Mouse (Mus musculus): ENCODE measurements around the gene Ift57.

Gene Ift57

DNA sequence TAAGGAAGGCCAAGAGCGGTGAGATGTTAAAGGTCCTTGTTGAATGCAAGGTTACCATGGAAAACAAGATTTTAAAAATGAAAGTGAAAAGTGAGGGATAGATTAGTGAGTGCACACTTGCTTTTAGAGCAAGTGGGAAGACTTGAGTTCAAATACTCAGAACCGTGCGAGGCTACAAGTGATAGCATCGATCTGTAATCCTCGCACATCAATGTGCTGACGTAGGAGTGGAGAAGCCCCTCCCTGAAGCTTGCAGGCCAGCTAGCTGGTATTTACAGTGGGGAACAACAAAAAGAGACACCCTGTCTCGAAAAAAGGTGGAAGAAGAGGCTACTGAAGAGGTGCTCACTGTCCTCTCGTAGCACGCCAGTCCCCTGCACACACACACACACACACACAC, 94.6 kb downstream of the Ift57 start:
- no peak for DNase-seq (ENCODE audit: low spot score)

DNA sequence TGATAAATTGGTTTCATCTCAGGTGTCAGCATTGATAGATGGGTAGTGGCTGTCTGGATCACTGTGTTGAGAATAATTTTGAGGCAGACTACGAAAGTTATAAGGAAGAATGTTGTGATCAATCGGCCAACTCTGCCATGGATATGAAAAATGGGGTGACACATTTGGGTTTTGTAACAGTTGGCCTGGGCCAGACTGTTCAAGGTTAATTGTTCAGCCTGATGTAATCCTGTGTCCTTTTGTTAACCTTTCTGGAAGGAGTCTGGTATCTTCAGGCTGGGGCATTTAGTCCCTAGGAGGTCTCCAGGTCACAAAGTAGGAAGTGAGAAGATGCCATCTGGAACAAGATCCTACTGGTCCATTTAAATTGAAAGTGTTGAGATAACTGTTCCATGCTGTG, 97.2 kb downstream of the Ift57 start:
- no peak for DNase-seq (ENCODE audit: low spot score)

DNA sequence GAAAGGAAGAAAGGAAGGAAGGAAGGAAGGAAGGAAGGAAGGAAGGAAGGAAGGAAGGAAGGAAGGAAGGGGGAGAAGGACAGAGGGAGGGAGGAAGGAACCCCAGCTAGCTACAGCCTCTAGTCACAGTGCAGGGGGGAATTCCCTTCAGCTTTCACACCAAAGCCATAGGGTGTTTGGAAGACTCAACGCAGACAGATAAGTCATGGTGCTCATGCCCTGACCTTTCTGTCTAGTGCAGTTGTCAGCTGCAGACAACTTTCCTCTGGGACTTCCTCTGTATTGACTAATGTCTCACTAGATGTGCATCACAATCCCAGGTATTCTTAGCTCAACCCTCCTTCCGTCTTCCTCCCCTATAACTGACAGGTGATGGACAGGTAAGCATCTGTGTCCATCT, 97.9 kb downstream of the Ift57 start:
- DNase-seq (ENCODE audit: low spot score): no peak

DNA sequence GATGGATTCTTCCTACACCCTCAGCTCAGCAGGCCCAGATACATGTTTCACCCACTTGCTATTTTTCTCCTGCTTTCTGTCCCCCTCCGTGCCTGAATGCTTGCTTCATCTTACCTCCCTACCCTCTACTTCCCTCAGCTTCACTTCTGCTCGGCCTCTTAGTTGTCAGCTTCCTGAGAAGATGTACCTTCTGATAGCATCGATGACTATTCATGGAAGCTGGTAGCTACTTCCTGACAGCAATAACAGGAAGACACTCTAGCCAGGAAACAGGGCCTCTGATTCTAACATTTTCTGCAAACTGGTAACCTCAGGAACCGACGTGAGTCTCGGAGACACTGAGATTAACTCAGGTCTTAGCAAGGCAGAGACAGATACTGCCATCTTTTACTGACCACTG, 99.8 kb downstream of the Ift57 start:
- no peak for DNase-seq (ENCODE audit: low spot score)

DNA sequence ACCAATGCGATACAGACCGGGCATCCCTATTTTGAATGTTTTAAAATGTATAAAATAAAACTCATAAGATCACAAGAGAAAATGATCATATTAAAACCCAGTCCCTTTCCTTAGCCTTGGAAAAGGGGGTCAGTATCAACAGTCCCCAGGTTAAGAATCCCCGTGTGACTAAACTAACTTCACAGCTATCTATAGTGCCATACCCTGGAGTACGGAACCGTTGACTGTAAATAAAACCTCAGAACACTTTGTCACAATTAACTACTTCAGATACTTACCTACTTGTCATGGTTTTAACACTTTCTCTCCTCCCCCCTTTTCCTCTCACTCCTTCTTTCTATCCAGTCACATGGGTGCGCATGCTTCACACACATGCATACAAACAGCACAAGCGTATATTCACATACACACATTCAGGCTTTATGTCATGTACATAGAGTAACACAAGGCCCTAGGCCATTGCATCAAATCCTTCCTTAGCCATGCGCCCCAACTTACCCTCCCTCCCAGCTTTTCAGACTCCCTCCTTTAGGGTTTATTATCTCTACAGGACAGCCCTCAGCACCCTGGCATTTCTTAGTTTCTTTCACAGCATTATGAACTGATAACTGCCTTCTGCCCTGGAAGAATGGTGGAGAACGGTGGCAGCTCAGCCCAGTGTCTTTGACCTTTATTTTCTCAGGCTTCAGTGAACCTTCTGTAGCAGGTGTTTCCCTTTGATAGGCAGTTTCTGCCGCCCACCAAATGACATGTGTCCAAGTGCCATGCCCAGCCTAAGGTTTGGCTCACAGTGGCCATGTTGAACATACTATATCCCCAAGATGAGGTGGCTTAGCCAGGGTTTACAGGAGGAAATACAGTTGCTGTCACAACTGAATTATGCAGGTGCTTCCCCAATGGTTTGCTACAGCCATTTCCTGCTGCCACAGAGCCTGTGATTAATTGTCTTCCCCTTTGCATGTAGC, 100.8 kb downstream of the Ift57 start, which contains the start of gene Cd47:
TSS of gene Cd47 (plus strand) at position 937 of the 965 bp plus-strand sequence.
- no peak for DNase-seq (ENCODE audit: low spot score)

DNA sequence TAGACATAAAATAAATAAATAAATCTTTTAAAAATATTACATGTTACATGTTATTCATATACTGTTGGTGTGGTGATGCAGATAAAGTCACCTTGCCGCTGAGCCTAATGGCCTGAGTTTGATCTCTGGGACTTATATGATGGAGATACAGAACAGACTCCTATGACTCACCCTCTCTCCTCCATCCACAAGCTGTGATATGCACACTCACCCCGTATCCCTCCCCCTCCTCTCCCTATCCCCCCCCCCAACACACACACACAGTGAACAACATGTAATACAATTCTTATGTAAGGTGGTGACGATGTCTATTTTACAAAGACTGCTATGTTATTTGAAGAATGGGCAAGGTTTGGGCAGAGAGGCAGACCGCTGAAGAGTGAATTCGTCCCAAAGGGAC, 102.0 kb downstream of the Ift57 start:
- DNase-seq (ENCODE audit: low spot score): no peak

DNA sequence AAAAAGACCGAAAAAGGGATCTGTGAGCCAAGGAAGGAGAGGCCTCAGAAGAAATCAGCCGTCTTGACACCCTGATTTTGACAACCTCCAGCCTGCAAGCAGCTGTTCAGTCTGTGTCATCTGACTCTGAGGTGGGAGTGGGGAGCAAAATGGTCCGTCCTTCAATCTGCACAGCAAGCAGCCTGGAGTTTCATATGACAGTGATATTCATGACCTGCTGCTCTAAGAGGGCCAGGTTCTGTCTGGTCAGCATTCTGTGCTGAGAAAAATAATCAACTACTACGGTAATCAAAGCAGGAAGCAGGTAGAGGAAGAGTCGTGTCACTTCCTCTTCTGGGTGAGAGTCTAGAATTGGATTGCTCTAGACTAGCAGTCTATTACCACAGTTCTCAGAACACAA, 102.4 kb downstream of the Ift57 start:
- DNase-seq (ENCODE audit: low spot score): no peak

DNA sequence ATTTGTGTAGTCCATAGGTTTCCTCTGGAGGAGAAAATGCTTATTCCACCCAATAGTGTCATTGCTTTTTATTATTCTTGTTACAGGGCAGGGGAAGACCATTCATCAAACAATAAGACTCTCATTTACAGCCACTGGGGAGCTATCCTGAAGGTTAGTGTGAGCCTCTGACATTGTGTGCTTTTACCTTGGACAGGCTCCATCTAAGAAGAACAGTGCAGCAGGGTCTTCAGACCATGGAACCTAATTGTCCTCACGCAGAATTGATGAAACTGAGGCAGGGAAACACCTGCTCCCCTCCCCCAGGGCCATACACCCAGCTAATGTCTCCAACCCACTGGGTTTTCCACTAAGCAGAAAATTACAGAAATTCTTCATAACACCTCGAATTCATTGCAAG, 104.0 kb downstream of the Ift57 start:
- no peak for DNase-seq (ENCODE audit: low spot score)

DNA sequence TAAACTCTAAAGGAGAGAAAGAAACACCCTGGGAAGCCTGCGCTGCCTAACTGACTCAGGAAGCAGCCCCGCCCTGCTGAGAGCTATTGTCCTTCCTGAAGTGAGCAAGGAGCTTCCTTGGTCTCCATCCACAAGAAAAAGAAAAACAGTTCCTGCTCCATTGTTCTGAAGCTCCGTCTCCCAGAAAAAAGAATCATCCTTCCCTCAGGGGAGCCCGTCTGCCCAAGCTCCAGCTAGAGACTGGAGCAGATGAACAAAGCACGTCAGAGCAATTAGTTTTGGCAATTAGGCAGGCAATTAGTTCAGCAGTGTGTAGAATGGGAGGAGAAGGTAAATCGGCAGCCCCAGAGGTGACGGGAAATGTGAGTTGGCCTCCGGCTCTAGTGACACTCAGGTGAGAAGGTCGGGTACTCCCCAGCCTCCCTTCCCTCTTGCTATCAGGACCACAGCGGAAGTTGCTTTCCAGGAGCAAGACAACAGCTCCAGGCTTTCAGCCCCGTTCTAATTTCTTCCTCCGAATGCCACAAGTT, 105.0 kb downstream of the Ift57 start:
- DNase-seq (ENCODE audit: low spot score): no peak

DNA sequence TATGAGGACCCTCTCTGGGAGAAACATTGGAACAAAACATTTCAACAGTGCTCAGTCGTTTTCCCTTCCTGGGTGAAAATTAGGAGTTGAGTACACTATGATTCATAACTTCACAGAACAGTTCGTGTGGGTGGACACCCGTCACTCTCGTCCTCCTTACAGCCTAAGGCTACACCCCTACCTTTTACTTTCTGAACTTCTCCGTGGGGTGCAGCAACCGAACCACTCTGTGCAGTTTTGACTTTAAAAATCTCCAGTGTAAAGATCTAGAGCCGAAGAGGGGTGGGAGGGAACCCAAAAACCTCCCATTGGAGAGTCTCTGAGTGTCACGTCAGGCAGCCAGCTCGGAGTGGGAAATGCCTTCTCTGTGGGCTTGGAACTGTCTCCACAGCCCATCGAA, 107.9 kb downstream of the Ift57 start:
- no peak for DNase-seq (ENCODE audit: low spot score)

DNA sequence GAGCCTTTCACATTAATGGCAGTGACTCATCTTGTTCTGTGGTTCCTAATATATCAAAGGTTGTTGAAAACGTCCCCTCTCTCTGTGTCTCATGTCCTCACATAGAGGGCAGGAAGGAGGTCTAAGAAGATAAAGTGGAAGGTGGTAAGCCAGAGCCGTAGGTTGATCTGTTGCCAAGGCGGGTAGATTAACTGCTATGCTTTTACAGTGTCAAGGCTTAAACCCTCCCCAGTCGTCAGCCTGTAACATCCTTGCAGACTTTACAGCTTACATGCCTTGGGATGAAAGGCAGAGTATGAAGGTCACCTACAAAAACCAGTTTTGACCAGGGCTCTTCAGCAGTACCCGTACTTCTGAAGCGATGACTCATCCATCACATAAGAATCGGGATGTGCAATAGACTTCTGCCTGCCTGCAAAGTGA, 108.4 kb downstream of the Ift57 start:
- DNase-seq (ENCODE audit: low spot score): no peak

DNA sequence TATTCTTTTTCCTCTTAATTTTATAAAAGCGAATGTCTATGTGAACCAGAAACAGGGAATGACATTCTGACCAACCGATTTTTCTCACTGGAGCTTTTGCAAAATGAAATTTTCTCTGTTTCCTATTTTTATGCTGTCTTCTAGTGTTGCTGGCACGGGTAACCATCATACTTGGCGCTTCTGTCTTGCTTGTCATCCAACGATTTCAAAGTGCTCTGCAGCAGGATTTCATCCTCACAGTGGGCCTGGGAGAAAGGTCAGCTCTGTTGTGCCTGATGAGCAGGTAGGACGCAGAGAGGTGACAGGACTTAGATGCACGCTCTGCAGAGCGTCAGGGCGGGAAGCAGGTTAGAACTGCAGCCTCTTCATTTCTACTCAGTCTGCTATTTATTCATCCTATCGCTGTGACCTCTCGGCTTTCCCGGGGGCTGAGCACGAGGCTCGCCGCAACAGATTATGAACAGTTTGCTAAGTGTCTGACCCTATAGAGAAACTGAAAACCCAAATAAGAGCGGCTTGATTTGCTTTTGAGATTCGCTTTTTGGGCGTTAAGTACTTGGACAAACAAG, 108.9 kb downstream of the Ift57 start:
- DNase-seq (ENCODE audit: low spot score): no peak

DNA sequence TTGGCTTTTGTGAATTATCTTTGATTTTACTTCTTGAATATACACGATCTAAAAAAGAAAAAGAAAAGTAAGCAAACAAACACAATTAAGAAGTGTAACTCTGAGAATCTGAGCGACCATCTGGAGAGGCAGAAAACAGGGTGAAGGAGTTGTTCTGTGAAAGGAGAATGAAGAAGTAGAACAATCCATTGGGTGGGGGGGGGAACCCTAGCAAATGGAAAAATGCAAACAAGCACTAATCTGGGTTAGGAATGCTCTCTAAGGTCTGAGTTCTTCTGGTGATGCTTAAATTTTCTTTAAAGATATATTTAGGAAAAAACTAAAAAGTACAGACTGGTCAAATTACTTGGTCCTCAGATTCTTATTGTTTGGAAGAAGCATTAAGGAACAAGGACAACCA, 112.9 kb downstream of the Ift57 start:
- DNase-seq (ENCODE audit: low spot score): no peak

DNA sequence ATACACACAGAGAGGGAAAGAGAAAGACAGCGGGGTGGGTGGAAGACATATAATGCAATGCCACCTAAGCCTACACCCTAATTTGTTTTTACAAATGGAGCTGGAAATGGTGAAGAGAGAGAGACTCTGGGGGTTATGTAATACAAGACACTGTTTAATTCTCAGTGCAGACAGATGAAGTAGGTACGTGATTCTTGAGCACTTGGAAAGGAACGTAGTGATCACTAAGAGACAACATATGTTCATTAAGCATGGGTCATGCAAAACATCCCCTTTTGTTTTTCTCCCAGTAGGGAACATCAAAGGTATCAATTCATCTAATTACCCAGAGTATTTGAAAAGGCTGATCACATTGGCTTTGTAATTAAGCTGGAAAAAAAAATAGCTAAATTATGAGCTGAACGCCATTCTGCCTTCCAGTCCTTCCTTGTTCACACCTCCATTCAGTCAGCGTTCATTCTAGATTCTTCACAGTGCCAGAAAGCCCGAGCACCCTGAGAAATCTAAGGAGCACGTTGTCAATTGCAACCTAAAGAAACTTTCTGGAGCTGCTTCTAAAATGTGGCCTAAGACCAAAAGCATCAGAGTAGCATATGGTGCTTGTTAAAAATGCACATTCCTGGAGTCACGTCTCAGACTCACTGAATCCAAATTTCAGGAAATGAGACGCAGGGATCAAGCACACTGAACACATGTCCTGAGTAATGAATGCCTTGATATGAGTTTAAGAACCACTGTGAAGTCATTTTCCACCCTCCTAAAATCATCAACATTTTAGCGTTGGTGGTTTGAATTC, 114.0 kb downstream of the Ift57 start:
- DNase-seq (ENCODE audit: low spot score): no peak

DNA sequence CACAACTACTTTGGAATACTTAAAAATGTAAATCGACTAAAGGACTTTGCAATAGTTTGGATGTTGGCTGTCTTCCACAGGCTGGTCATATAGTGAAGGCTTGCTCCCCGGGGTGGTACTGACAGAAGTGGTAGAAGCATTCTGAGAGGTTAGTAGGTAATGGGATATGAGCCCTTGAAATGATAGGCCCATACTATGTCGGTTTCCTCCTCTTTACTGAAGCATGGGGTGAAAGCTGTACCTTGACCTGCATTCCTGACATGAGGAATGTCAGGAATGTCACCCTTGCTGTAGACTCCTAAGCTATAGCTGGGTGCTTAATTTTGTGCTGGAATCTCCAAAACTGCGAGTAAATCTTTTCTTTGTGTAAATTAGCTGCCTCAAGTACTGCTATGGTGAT, 115.4 kb downstream of the Ift57 start:
- no peak for DNase-seq (ENCODE audit: low spot score)

Measured in ovary, postnatal 10 days (tissue).